In genomic region chr4:120854588-120855319, GRCm38 (mm10) we compare ENCODE assay signal across 8 mouse cellular contexts. TPM values are rescaled to one million over a fixed set of nuclear protein-coding genes. Genes with fewer than 3 reads are reported as not detected.
A peak's percentile ranks its signal among the peaks of the same experiment; 100 is the strongest.
DNase-seq lines count a peak whose midpoint lies in the region; ATAC-seq and TF ChIP-seq lines count a peak whose summit lies in the region.

TSS of gene Rims3 (plus strand) at chr4:120854816.

- TF ChIP-seq POLR2A in testis, adult 2 months (IDR thresholded peaks at IDR 0.05; ENCODE audit: control insufficient read depth, low read depth, low read length), result peak; percentile 50

- peak; percentile 16 to 32 for DNase-seq in spleen, adult 18-20 months
- DNase-seq in spleen, adult 12 weeks (ENCODE audit: low spot score), result no peak
- peak; percentile 41 to 74 for DNase-seq in cerebellum, postnatal 4 days (ENCODE audit: low spot score in 2 of 2)
- peak; percentile 68 for DNase-seq in kidney, postnatal 10 days
- DNase-seq in liver, embryonic 13.5 days, result peak; percentile 31
- DNase-seq in neural tube, embryonic 10.5 days (ENCODE audit: extremely low spot score, low spot score), result peak; percentile 73

- peak; percentile 63 for ATAC-seq in heart, embryonic 14.5 days (ENCODE audit: insufficient number of reproducible peaks, insufficient read depth, low FRiP score, low read depth)
- ATAC-seq in liver, embryonic 13.5 days (ENCODE audit: low read depth), result peak; percentile 71

- no peaks in the 10 kb centered on the region for H3K36me3 ChIP-seq in heart, embryonic 14.5 days (ENCODE audit: control insufficient read depth, insufficient read depth, low read length)
- H3K36me3 ChIP-seq in liver, embryonic 13.5 days, result no peaks in the 10 kb centered on the region
- no peaks in the 10 kb centered on the region for H3K36me3 ChIP-seq in testis, adult 2 months (ENCODE audit: control insufficient read depth, insufficient read depth, low read length)

- peak within 1 kb of the TSS; percentile 47 to 51 for H3K4me3 ChIP-seq in heart, embryonic 14.5 days (ENCODE audit: control insufficient read depth in 1 of 2, insufficient read depth in 1 of 2, low read depth in 1 of 2, low read length in 2 of 2)
- peak within 1 kb of the TSS; percentile 66 for H3K4me3 ChIP-seq in liver, embryonic 13.5 days (replicated peaks)
- peak within 1 kb of the TSS; percentile 80 for H3K4me3 ChIP-seq in testis, adult 2 months (ENCODE audit: control insufficient read depth, low read depth, low read length)

- peak within 1 kb of the TSS; percentile 63 for H3K9ac ChIP-seq in heart, embryonic 14.5 days (ENCODE audit: low read length)
- H3K9ac ChIP-seq in liver, embryonic 13.5 days, result peak within 1 kb of the TSS; percentile 61

- H3K4me1 ChIP-seq in heart, embryonic 14.5 days (ENCODE audit: control insufficient read depth in 2 of 2, insufficient read depth in 2 of 2, low read length in 2 of 2), result peaks cover under 1 to 2% of the 10 kb centered on the region in 2 experiments; a peak in 3 of 4 replicates
- H3K4me1 ChIP-seq in liver, embryonic 13.5 days (replicated peaks), result peaks cover 11% of the 10 kb centered on the region
- H3K4me1 ChIP-seq in testis, adult 2 months (ENCODE audit: control insufficient read depth, insufficient read depth, low read length), result peaks cover 5% of the 10 kb centered on the region

- peaks cover 50% of the 10 kb centered on the region for H3K27me3 ChIP-seq in heart, embryonic 14.5 days (ENCODE audit: control insufficient read depth, insufficient read depth, low read length)
- peaks cover 84% of the 10 kb centered on the region for H3K27me3 ChIP-seq in liver, embryonic 13.5 days
- H3K27me3 ChIP-seq in testis, adult 2 months (ENCODE audit: control insufficient read depth, insufficient read depth, low read length), result no peaks in the 10 kb centered on the region

- WGBS in heart, embryonic 14.5 days, result 2% methylated on average over 62 of the region's 68 CpGs
- WGBS in liver, embryonic 13.5 days (ENCODE audit: insufficient replicate concordance), result 2% methylated on average over 61 of the region's 68 CpGs

- no peak for TF ChIP-seq CTCF in testis, adult 2 months (IDR thresholded peaks at IDR 0.05; ENCODE audit: control insufficient read depth, insufficient read depth, insufficient replicate concordance, low read depth, low read length)

- peaks cover 5% of the 10 kb centered on the region; the same call in 1 of the 2 replicates for H3K9me3 ChIP-seq in heart, embryonic 14.5 days (ENCODE audit: control insufficient read depth, low read length)
- H3K9me3 ChIP-seq in liver, embryonic 13.5 days (replicated peaks), result no peaks in the 10 kb centered on the region

- H3K27ac ChIP-seq in heart, embryonic 14.5 days (replicated peaks in 1 of 2; ENCODE audit: control insufficient read depth in 1 of 2, insufficient read depth in 1 of 2, low read depth in 2 of 2, low read length in 2 of 2), result no peak within 1 kb of the TSS
- H3K27ac ChIP-seq in liver, embryonic 13.5 days, result no peak within 1 kb of the TSS
- H3K27ac ChIP-seq in testis, adult 2 months (ENCODE audit: control insufficient read depth, insufficient read depth, low read depth, low read length), result no peak within 1 kb of the TSS

- H3K4me2 ChIP-seq in heart, embryonic 14.5 days (ENCODE audit: low read length), result peak within 1 kb of the TSS; percentile 92
- H3K4me2 ChIP-seq in liver, embryonic 13.5 days, result peak within 1 kb of the TSS; percentile 85

RNA-seq across cellular contexts. Expression of gene Rims3, which starts in this region (rescaled TPM):
- 0.31 and 0.43 TPM in 2 replicates for polyA plus RNA-seq in heart, embryonic 14.5 days (2014; fragmentation: Nextera tagmentation; extraction: Ambion mirVana)
- polyA plus RNA-seq in liver, embryonic 13.5 days (2015; fragmentation: Nextera tagmentation; extraction: Ambion mirVana), result 0.16 and 0.19 TPM in 2 replicates
- polyA plus RNA-seq in testis, adult 2 months (2012; rRNA removed), result 3.3 and 4.0 TPM in 2 replicates

Comparison
In these comparisons a context has a peak if more than half of its experiments do, and no peak if none do; other contexts are left out.
1. Peak in ATAC-seq, H3K4me3 ChIP-seq, H3K9ac ChIP-seq and H3K4me2 ChIP-seq in heart, embryonic 14.5 days; RNA of the gene not detected or under 1 TPM.
2. Peak in DNase-seq, ATAC-seq, H3K4me3 ChIP-seq, H3K9ac ChIP-seq and H3K4me2 ChIP-seq in liver, embryonic 13.5 days; RNA of the gene not detected or under 1 TPM.